Mouse (Mus musculus) brain, embryonic 18.5 days (tissue): ENCODE results near the gene 4921536K21Rik.

Source experiments
- DNase-seq: peaks from one replicate; pipeline ENCODE4 v3.0.0-alpha.2; 2012; ENCODE audit warnings: low read depth, low spot score

The 4921536K21Rik gene

GRCm38 (mm10) chr11:3894406-3895281 is at the start of gene 4921536K21Rik, which contains the start of gene Dusp18:
Gene 4921536K21Rik (minus strand): TSS chr11:3895098.
Gene Dusp18 (plus strand): TSS chr11:3895240.
- DNase-seq = peak; percentile 91

- DNase-seq = no peak
Observed at GRCm38 (mm10) chr11:3941371-3941770, 46.5 kb upstream of the 4921536K21Rik start.

GRCm38 (mm10) chr11:3937321-3937874 is 42.5 kb upstream of the 4921536K21Rik start:
- no peak for DNase-seq

- no peak for DNase-seq
Observed at GRCm38 (mm10) chr11:3936318-3936717, 41.4 kb upstream of the 4921536K21Rik start.

GRCm38 (mm10) chr11:3935135-3935534 is 40.2 kb upstream of the 4921536K21Rik start:
- no peak for DNase-seq

- no peak for DNase-seq
Observed at GRCm38 (mm10) chr11:3933756-3934285, 38.9 kb upstream of the 4921536K21Rik start.

- DNase-seq = no peak
Observed at GRCm38 (mm10) chr11:3931511-3932211, 36.8 kb upstream of the 4921536K21Rik start, which contains the start of gene Tcn2. Gene Tcn2 (minus strand): TSS chr11:3932159.

GRCm38 (mm10) chr11:3930931-3931330 is 36.0 kb upstream of the 4921536K21Rik start:
- no peak for DNase-seq

GRCm38 (mm10) chr11:3930019-3930418 is 35.1 kb upstream of the 4921536K21Rik start:
- DNase-seq = no peak

- DNase-seq = no peak
Observed at GRCm38 (mm10) chr11:3925916-3926315, 31.0 kb upstream of the 4921536K21Rik start.

- DNase-seq = no peak
Observed at GRCm38 (mm10) chr11:3922731-3923130, 27.8 kb upstream of the 4921536K21Rik start.

- DNase-seq = no peak
Observed at GRCm38 (mm10) chr11:3922115-3922514, 27.2 kb upstream of the 4921536K21Rik start.

GRCm38 (mm10) chr11:3921281-3921850 is 26.5 kb upstream of the 4921536K21Rik start:
- DNase-seq = no peak

GRCm38 (mm10) chr11:3920476-3920875 is 25.6 kb upstream of the 4921536K21Rik start:
- no peak for DNase-seq

GRCm38 (mm10) chr11:3918738-3919137 is 23.8 kb upstream of the 4921536K21Rik start:
- DNase-seq = no peak

- no peak for DNase-seq
Observed at GRCm38 (mm10) chr11:3914109-3914840, 19.4 kb upstream of the 4921536K21Rik start, which contains the start of gene Slc35e4. Gene Slc35e4 (minus strand): TSS chr11:3914664.

GRCm38 (mm10) chr11:3913316-3914108 is 18.6 kb upstream of the 4921536K21Rik start:
- DNase-seq = peak; percentile 81

GRCm38 (mm10) chr11:3912875-3913271 is 18.0 kb upstream of the 4921536K21Rik start:
- no peak for DNase-seq

GRCm38 (mm10) chr11:3912100-3912874 is 17.4 kb upstream of the 4921536K21Rik start:
- no peak for DNase-seq
